Mouse (Mus musculus) c-Kit-positive CD71-positive TER-119-positive erythroid progenitor cells, embryonic 14.5 days (primary cell): Measurements from ENCODE around the gene Gm45623.
A peak's percentile ranks its signal among the peaks of the same experiment; 100 is the strongest.

Experiments
- DNase-seq: peaks from one replicate; pipeline ENCODE4 v3.0.0-alpha.2; 2013; ENCODE audit warnings: low spot score

Gm45623 gene

DNA sequence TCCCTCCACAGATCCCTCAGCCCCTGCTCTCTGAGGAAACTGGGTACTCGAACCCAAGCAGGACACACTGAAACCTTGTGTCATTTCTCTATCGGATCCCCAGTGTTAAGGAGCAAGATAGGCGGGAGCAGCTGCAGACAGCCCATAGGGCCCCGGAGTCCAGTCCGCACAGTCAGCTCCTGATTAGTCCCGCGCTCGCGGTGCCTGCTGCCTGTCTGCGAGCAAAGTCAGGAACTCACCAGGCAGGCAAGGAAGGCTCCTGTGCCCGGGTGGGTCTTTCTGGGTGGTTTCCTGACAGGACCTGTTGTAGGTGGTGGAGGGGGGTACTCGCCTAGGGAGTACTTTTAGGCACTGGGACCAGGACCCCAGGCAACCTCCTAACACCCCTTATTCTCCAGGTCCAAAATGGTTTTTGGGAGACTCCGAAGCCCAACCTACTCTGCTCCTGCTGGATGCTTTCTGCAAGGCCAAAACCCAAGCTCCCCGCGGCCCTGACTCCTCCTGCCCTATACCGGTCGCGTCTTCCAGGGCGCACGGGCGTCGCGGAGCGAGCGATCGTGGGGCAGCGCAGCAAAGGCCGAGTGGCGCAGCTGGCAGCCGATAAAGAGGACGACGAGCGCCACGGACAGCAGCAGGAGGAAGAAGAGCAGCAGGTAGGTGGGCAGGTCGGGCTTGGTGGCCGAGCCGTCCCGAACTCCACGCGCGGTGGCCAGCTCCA lies 994 bp downstream of the Gm45623 start:
- DNase-seq: no peak

DNA sequence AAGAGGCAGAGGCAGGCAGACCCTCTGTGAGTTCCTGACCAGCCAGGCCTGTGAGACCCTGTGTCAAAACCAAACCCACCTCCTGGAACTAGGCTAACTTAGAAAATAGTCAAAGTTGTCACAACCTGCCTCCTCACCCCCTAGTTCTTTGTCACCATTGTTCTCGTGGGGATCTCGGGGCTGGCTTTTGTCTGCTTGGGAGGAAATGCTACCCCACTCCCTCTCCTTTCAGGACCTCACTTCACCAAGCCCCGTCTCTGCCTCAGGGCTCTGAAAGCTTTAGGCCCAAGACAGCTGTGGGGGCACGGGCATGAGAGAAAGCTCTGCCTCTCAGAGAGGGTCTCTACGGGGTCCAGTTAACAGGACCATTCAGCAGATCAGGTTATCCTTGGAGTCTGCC lies 1.9 kb downstream of the Gm45623 start:
- no peak for DNase-seq

DNA sequence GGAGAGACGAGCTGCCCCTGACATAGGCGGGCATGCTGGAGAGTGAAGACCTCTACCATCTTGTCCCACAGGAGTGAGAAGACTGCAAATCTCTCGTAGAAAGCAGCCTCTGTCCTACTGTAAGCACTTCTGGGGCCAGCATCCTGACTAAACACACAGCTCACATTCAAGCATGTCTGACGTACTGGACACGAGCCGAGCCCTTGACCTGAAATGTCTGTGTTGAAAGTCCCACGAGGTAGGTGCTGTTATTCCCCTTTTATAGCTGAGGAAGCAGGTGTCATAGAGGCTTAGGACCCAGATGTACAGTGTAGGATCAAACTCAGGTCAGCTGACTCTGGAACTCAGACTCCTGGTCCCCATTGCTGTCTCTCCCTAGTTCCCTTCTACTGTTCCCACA lies 4.2 kb downstream of the Gm45623 start:
- DNase-seq: no peak

DNA sequence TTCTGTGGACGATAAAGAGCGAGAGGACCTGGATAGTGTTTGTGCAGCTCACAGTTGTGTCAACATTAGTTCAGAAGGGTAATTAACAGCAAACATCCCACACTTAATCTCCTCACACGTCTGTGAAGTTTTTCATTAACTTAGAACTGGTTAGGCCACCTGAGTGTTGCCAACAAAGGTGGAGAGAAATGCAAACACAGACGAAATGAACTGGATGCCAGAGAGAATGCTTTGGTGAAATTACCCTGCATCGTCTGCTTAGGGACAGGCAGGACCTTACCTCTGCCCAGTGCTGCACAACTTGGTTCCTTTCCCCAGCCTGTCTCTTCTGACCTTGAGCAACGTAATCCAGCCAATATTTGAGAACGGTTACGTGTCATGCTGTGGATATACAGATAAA lies 6.1 kb downstream of the Gm45623 start:
- DNase-seq: no peak

DNA sequence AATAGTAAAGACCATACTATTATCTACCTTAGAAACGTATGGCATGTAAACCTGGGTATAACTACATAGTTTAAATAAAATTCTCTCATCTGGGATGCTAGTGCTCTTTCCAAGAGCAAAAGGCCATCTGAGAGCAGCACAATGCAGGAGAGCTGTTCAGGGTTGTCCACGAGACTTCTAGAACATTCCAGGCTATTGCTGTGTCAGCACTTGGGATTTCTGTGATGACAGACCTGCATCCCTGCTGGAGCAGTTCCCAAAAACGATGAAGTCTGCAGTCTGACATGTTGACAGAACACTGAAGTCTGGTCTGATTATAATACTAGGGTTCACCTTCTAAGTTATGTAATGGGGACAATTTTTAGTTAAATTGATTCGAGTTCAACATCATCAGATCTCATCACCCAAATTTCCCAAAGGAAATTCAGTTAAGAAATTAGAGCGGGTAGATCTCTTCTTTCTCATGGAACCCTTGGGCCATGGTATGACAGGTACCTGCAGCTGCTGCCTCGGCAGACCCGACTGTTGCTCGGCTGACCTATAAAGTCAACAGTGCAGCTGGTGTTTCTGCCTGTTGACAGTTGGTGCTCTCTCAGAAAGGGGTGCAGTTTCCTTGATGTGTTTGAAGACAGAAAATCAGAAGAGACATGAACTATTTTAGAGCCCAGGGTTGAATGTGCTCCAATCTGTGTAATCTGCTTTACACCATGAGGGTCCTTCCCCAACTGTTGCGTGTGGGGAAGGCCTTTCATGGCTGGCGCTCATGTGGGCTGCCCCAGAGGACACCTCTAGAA lies 6.7 kb downstream of the Gm45623 start:
- no peak for DNase-seq

DNA sequence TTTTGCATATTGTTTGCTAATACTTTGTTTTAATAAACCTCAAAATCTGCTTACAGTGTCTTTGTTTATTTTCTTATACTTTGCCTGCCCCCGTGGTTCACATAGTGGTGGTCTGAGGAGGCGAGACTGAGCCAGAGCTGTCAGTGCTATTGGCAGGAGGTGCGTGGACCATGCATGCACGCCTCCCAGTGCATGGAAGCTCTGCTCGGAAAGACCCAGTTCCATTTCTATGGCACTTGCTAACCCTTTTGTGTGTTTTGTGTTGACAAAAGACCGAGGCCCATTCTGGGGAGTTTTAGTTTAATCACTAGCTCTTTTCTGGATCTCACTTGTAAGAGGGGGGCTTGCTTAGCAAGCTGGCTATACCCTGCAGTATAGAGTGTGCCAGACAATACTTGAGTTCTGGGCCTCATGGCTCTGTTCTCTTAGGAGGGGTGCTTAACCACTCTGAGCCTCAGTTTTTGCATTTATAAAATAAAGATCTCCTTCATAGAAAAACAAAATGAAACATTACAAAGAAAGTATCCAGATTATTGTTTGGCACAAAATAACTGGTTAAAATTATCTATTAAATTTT lies 11.2 kb downstream of the Gm45623 start:
- no peak for DNase-seq

DNA sequence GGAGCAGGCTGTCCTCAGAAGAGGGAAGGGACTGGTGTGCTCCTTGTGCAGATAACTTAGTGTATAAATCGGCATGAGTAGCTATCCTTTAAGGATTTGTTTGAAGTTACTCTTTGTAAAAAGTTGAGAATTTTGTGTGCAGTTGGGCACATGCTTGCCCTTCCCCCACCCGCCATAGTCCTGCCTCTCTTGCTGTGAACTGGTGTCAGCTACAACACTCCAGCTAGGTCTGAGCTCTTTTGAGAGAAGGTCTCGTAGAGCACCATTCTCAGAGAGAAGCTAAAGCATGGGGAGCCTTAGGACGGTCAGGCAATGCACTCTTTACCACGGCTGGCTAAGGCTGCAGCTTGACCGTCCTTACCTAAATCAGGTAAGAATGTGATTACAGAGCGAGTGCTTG lies 11.9 kb downstream of the Gm45623 start:
- DNase-seq: no peak

DNA sequence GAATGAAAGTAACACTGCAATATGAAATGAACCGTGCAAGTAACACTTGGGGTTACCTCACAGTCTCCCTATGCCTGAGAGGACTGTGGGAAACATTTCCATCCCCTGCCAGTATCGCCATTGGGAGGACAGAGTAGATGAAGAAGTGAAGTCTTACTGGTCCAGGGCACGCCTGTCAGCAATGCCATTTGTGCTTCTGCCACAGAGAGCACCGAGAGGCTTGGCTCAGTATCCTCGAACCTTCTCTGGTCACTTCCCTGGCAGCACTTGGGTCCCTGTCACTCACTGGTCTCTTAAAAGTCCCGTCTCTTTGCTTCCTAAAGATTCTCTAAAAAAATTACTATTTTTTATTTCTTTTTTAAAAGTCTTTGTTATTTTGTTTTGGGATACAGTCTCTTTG lies 13.1 kb downstream of the Gm45623 start:
- DNase-seq: no peak

DNA sequence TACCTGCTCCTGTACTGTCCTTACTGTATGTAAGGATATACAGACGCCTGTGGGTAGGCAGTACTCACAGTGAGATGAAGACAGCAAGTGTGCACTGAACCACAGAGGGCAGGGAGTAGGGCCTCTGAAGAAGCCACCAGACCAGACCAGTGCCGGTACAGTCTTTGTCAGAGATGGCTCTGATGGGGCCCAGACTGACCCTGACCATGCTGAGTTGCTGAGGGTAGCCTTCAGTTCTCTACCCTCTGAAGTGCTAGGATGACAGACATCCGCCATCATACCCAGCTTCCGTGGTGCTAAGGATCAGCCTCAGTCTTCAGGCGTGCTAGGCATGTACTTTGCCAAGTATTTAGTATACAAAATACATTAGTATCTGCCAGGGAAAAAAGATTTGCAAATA lies 14.1 kb downstream of the Gm45623 start:
- DNase-seq: no peak

DNA sequence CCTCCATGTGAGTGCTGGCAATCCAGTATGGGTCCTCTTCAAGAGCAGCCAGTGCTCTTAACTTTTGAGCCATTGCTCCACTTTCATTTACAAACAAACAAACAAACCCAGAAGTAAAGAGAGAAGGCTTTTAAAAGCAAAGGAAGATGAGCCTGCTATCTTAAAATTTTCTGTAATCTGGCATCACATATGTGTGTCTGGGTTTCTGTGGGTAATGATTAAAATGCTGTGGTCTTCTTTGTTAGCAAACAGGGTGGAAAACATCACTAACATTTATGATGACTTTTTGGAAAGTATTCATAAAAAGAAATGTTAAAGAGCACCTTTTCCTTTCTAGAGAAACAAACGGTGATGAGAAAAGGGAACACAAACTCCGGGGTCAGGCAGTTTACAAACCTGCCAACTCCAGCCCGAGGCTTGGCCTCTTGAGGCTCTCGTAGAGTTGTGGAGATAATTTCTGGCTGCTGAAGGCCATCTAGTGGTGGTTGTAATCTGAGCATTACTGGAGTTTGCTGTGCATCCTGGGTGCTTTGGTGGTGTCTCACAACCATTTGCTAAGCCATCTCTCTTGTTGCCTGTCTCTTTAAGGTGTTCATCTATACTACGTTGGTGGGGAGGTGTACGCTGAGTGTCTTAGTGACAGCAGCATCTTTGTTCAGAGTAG lies 18.3 kb downstream of the Gm45623 start:
- DNase-seq: peak; percentile 19

DNA sequence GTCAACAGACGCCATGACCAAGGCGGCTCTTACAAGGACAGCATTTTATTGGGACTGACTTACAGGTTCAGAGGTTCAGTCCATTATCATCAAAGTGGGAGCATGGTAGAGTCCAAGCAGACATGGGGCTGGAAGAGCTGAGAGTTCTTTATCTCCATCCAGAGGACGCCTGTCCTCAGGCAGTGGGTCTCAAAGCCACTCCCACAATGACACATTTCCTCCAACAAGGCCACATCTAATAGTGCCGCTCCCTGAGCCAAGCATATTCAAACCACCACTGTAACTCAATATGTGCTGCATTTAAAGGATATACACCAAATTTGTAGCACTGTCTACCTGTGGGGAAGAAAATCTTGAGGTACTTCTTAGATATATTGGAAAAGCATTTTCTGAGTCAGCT lies 19.0 kb downstream of the Gm45623 start:
- DNase-seq: no peak

DNA sequence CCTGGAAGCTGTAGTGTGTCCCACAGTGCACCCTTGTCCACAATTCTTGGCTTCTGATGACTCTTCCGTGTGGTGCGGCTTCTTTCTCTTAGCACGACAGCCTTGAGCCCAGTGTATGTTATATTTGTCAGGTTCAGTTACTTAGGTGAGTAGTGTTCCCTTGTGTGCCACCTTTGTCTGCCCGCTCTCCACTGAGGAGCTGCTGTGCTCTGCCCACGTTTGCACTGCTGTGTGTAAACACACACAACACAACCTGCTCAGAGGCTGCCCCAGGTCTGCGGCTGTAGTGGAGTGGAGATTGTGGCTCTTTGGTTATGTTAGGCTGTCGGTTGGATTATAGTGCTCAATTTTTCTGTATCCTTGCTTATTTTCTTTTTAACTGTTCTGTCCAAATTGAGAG lies 24.6 kb downstream of the Gm45623 start:
- DNase-seq: no peak

DNA sequence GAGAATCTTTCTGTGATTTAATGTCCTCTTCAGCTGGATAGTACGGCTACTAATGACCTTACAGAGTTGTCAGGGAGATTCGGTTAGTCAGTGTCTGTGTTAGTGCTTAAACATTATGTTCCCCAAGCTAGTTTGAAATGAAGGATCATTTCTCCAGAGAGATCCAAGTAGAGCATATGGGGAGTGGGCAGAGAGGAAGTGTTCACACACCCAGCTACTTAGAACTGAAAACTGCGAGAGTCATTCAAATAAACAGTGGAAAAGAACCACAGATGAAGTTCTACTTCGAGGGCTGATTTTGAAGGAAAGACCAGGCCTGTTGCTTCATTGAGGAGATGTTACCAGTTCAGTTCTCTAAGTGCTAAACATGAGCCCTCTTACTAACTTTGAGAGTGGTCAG lies 27.1 kb downstream of the Gm45623 start:
- DNase-seq: no peak

DNA sequence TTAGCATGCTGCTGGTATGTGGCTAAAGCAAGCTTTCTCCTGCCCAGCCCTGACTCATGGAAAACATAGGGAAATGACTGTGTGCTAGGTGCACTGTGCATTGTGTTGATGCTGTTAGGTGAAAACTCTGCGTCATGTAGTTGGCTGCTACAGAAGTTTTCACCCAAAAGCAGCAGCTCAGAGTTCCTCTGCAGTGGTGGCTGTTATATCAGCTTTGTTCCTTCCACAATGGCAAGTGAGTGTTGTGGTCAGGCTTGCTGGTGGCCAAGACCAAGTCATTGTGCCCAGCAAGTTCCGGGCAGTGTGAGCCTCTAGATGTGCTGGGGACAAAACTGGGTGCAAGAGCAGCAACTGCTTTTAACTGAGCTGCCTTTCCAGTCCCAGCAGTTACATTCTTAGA lies 41.4 kb downstream of the Gm45623 start:
- no peak for DNase-seq

DNA sequence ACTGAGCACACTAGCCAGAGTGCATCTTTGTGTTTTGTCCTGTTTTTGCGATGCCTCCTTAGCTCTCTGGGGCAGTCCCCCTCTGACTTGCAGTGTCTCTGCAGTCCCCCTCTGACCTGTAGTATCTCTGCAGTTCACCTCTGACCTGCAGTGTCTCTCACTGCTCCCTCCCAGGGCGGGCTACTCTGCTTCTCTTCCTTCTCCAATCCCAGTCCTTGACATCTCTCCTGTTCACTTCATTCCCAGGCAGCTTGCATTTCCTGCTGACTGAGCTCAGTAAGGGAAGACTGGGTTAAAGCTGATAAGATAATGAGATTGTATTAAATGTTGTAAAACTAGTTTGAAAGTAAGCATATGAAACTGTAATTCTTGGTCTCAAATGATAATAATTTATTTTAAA lies 43.0 kb downstream of the Gm45623 start:
- no peak for DNase-seq

DNA sequence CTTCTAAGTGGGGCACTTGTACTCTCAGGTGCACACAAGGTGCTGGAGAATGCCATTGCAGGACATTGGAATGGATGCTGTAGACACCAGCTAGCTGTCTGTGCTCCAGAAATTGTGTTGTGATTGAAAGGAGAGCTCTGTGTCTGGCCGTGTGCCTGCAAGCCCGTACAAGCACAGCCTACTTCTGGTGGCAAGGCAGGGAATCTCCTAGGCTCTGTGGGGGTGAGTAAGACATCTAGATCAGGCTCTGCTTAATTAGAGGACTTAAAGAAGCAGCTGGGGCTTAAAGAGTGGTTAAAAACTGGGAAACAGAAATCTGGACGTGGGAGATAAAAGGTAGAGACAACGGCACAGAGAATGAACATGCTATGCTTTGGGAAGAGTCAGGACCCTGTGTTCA lies 46.0 kb downstream of the Gm45623 start:
- DNase-seq: no peak

DNA sequence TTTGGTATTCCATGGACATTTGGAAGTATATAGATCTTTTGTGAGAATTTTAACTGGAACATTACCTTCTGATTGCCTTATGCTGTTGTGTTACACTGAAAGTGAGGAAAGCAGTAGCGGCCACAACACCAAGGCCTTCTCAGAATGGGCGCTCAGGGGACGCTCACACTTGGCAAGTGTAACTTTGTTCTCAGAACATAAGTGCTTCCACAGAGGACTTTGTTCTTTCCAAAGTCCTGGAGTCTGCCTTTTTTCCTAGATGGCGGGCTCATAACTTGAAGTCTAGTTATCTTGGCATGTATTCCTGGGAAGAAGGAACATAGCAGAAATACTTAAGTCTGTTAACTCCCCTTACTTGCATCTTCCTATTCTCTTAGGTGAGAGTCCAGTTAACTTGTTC lies 46.5 kb downstream of the Gm45623 start:
- no peak for DNase-seq

DNA sequence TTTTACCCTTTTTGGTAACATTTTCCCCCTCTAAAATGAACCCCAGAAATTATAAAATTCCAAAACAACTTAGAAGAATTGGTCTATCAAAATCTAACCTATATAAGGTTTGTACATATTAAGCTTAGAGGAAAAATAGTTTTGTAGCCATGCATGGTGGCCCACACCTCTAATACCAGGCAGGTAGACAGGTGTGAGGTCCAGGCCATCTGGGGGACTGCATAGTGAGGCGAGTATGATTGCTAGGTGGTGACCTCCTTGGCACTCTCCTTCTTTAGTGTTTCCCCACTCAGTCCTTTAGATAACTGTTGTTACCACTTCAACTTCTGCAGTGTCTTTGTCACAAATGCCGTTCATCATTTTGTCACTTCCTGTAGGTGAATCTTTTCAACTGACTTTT lies 49.0 kb downstream of the Gm45623 start:
- DNase-seq: no peak

DNA sequence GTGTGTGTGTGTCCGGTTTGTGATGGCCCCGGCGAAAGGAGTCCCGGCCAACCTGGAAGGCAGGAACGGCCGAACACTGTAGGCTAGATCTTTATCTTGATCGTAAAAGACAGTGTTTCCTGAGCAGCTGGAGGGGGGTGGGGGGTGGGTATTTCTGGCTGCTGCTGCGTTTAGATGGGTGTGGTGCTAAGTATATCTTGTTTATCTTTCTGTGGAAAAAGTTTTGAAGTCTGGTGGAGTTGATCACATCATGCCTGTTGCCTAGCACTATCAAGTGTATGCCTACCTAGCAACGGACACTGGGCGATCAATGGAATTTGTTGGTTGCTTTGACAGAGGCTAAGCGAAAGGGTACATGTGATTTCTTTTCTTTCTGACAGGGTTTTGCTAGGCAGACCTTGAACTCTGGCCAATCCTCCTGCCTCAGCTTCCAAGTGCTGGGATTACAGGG lies 49.7 kb downstream of the Gm45623 start:
- DNase-seq: no peak

DNA sequence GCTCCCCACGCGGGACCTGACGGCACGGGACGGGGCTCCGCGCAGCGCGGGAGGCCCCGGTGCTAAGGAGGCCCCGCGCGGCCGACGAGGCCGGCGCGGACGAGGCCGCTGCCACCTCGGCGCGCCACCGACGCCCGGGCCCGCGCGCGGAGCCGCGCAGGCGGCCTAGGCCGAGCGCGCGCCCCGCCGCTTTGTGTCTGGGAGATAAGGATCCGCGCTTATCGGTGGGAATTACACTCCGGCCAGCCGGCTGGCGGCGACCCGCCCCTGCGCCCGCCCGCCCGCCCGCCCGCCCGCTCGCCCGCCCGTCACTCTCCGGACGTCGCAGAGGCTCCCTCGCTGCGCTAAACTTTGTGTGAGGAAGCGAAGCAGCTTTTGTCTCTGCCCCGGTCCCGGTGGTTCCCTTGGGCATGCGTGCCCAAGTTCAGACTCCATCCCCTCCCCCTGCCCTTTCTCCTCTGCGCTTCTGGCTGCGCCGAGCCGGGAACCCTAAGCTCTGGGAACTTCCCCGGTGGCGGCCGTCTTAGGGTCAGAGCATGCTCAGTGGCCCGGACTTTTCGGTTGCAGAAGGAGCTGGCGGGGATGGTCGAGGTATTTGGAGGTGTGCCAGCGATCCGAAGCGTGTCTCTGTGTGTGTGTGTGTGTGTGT lies 50.3 kb downstream of the Gm45623 start:
- peak; percentile 51 for DNase-seq

DNA sequence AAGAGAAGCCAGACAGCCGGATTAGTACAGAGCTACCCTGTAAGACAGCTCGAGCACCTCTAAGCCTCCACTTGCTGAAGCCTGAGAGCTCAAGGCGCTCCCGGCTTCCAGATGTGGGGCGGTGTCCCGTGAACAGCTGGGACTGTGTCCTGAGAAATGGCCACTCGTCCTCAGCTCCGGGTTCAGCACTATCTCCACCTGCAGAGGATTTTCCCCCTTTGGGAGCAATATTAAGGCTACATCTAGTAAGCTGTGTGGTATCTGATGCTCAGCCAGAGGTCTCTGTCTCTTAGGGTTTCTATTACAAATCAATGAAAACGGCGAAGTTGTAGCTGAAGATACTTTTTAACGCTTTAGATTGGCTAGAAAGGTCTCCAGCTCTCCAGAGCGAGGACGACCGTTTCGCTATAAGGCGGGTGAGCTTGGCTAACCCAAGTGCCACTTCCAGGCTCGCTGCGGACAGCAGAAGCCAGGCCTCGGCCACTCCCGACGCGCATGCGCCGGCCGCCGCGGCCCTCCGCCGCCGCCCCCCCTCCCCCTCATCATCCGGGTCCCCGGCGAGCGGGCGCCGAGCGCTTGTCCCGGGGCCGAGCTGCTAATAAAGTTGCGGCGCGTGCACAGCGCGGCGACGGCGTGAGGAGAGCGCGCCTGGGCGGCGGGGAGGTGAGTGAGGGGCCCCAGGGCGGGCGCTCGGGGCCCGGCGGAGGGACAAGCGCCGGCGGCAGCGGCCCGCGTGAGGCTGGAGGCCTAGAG lies 51.0 kb downstream of the Gm45623 start, which contains the start of gene Smad5:
Smad5 (plus strand) TSS at position 542 of the 753 bp plus-strand sequence.
- DNase-seq: peak; percentile 63
